Mouse (Mus musculus) left cerebral cortex, postnatal 25 days (tissue): ENCODE data around the gene Rnf44. TPM values are rescaled to one million over a fixed set of nuclear protein-coding genes. Genes with fewer than 3 reads are reported as not detected.

Experiments used
- DNase-seq, 2 experiments: peaks; one replicate each; pipeline ENCODE4 v3.0.0; 2022; ENCODE audit warnings: low spot score in 2 of 2, mixed read lengths in 1 of 2
- intact Hi-C: fragments of 180-260 bp; cut with DNase I; formaldehyde crosslinking; loops from one replicate; pipeline ENCODE4 v1.15.1; 2025
- total RNA-seq, 2 experiments: library from RNA; stranded (reverse); gene quantifications; 2 replicates each; pipeline ENCODE4 v1.2.3; 2021

Rnf44 gene
- 100 to 1,000 TPM; 166 to 176 TPM for total RNA-seq

GRCm38 (mm10) chr13:54693558-54694347, at the start of gene Rnf44:
Gene Rnf44, minus strand, starts transcription at chr13:54693907.
- DNase-seq: peak; percentile 98 to 99
- intact Hi-C loops: no loop called here

GRCm38 (mm10) chr13:54738213-54738601, 44.5 kb upstream of the Rnf44 start:
- intact Hi-C loops: no loop called here
- DNase-seq: no peak

GRCm38 (mm10) chr13:54737488-54738212, 43.9 kb upstream of the Rnf44 start:
- no peak for DNase-seq
- intact Hi-C loops: no loop called here

GRCm38 (mm10) chr13:54736931-54737330, 43.2 kb upstream of the Rnf44 start:
- intact Hi-C loops: no loop called here

GRCm38 (mm10) chr13:54726131-54726530, 32.4 kb upstream of the Rnf44 start:
- no peak for DNase-seq
- intact Hi-C loops: no loop called here

More at GRCm38 (mm10) chr13:54736931-54737330, 43.2 kb upstream of the Rnf44 start:
- DNase-seq: no peak

- intact Hi-C loops: no loop called here
- no peak for DNase-seq
Observed at GRCm38 (mm10) chr13:54723143-54723542, 29.4 kb upstream of the Rnf44 start.

GRCm38 (mm10) chr13:54716916-54717315, 23.2 kb upstream of the Rnf44 start:
- intact Hi-C loops: loop anchor here (2.0 to 5.0 kb wide), 4 partner anchors 42 to 462 kb away; no protein-coding TSS in a partner anchor
- peak; percentile 69 to 72 for DNase-seq

GRCm38 (mm10) chr13:54714996-54715395, 21.3 kb upstream of the Rnf44 start:
- intact Hi-C loops: loop anchor here (5.0 kb wide), 1 partner anchor 352 kb away; no protein-coding TSS in a partner anchor
- no peak for DNase-seq

GRCm38 (mm10) chr13:54714393-54714792, 20.7 kb upstream of the Rnf44 start:
- intact Hi-C loops: no loop called here
- no peak for DNase-seq

GRCm38 (mm10) chr13:54710866-54711265, 17.2 kb upstream of the Rnf44 start:
- intact Hi-C loops: no loop called here
- DNase-seq: no peak

- intact Hi-C loops: no loop called here
Observed at GRCm38 (mm10) chr13:54704890-54705289, 11.2 kb upstream of the Rnf44 start.

GRCm38 (mm10) chr13:54702507-54702906, 8.8 kb upstream of the Rnf44 start:
- no peak for DNase-seq
- intact Hi-C loops: no loop called here

More at GRCm38 (mm10) chr13:54704890-54705289, 11.2 kb upstream of the Rnf44 start:
- DNase-seq: no peak

GRCm38 (mm10) chr13:54701243-54701642, 7.5 kb upstream of the Rnf44 start, which contains the start of gene Cdhr2:
Gene Cdhr2, plus strand, starts transcription at chr13:54701461.
- intact Hi-C loops: no loop called here

GRCm38 (mm10) chr13:54695479-54696230, 1.9 kb upstream of the Rnf44 start:
- intact Hi-C loops: no loop called here

More at GRCm38 (mm10) chr13:54701243-54701642, 7.5 kb upstream of the Rnf44 start, which contains the start of gene Cdhr2:
- no peak for DNase-seq

GRCm38 (mm10) chr13:54694348-54695060, 797 bp upstream of the Rnf44 start:
- no peak for DNase-seq
- intact Hi-C loops: no loop called here

More at GRCm38 (mm10) chr13:54695479-54696230, 1.9 kb upstream of the Rnf44 start:
- no peak for DNase-seq

GRCm38 (mm10) chr13:54692711-54693557, 773 bp downstream of the Rnf44 start:
- DNase-seq: peak in 1 of 2 experiments; percentile 24
- intact Hi-C loops: no loop called here

- DNase-seq: no peak
- intact Hi-C loops: no loop called here
Observed at GRCm38 (mm10) chr13:54691737-54692136, 2.0 kb downstream of the Rnf44 start.

GRCm38 (mm10) chr13:54690151-54690740, 3.5 kb downstream of the Rnf44 start:
- DNase-seq: no peak
- intact Hi-C loops: no loop called here
